Mouse (Mus musculus) liver, embryonic 14.5 days (tissue): ENCODE results near the gene Zfp688. TPM values are rescaled to one million over a fixed set of nuclear protein-coding genes. Genes with fewer than 3 reads are reported as not detected.
A peak's percentile ranks its signal among the peaks of the same experiment; 100 is the strongest.

Experiments used
- ATAC-seq: fragments of 200-750 bp; cut with Nextera tagmentation; 2 replicates; pipeline ENCODE4 v1.8.0; 2017; ENCODE audit warnings: moderate number of reproducible peaks, mild to moderate bottlenecking, moderate library complexity; ENCODE audit not compliant: insufficient read depth
- DNase-seq, 3 experiments: peaks; one replicate each; pipeline ENCODE4 v3.0.0-alpha.2; 2012 to 2013; ENCODE audit warnings: low read depth in 3 of 3, low spot score in 3 of 3
- H3K27ac ChIP-seq: fragments of 300-500 bp; sonication (generic); 2 replicates; pipeline ENCODE4 v1.5.1; 2014; ENCODE audit warnings: moderate library complexity, mild to moderate bottlenecking, control low read depth, inconsistent platforms
- H3K27me3 ChIP-seq: fragments of 300-500 bp; sonication (generic); 2 replicates; pipeline ENCODE4 v1.6.1; 2014; ENCODE audit warnings: mild to moderate bottlenecking, low read length, moderate library complexity; ENCODE audit not compliant: control insufficient read depth, insufficient read depth
- H3K36me3 ChIP-seq: fragments of 300-500 bp; sonication (generic); replicated peaks from 2 replicates; pipeline ENCODE4 v1.6.1; 2014; ENCODE audit warnings: low read depth; ENCODE audit not compliant: control insufficient read depth, insufficient read depth
- H3K4me1 ChIP-seq, 2 experiments: fragments of 200-500 bp in 1 of 2; fragments of 300-500 bp in 1 of 2; sonication (generic) in 1 of 2; replicated peaks; 2 replicates each; pipeline ENCODE4 v1.6.1; 2012 to 2014; ENCODE audit warnings: antibody characterized with exemption in 1 of 2, inconsistent platforms in 1 of 2, low read length in 1 of 2; ENCODE audit not compliant: control insufficient read depth in 2 of 2, insufficient read depth in 2 of 2
- H3K4me2 ChIP-seq: fragments of 300-500 bp; sonication (generic); 2 replicates; pipeline ENCODE4 v1.6.1; 2014; ENCODE audit warnings: low read depth, mild to moderate bottlenecking, control low read depth, moderate library complexity
- H3K4me3 ChIP-seq, 2 experiments: fragments of 200-500 bp in 1 of 2; fragments of 300-500 bp in 1 of 2; sonication (generic) in 1 of 2; 2 replicates each; pipeline ENCODE4 v1.5.1; 2012 to 2014; ENCODE audit warnings: low read depth in 2 of 2, low read length in 2 of 2, mild to moderate bottlenecking in 2 of 2, control low read depth in 1 of 2, inconsistent platforms in 1 of 2, moderate library complexity in 1 of 2; ENCODE audit not compliant: insufficient read depth in 1 of 2
- H3K9ac ChIP-seq: fragments of 300-500 bp; sonication (generic); replicated peaks from 2 replicates; pipeline ENCODE4 v1.6.1; 2014; ENCODE audit warnings: mild to moderate bottlenecking, control low read depth, moderate library complexity
- H3K9me3 ChIP-seq: fragments of 300-500 bp; sonication (generic); 2 replicates; pipeline ENCODE4 v1.6.1; 2016; ENCODE audit warnings: low read length, mixed read lengths; ENCODE audit not compliant: control insufficient read depth
- CTCF ChIP-seq: IDR thresholded peaks from 2 replicates; pipeline ENCODE4 v1.5.1; 2016; ENCODE audit warnings: antibody characterized with exemption, low read depth, control low read depth
- EP300 ChIP-seq: IDR thresholded peaks from 2 replicates; pipeline ENCODE4 v1.6.1; 2016; ENCODE audit warnings: antibody characterized with exemption, low read depth
- WGBS: fragments of 180-500 bp; shearing (Covaris S2); extraction: QIAGEN DNeasy Blood & Tissue Kit; methylation state at CpG from one replicate; pipeline ENCODE4 v1.1.7; 2014; ENCODE audit not compliant: insufficient replicate concordance; 5-methylcytosine and 5-hydroxymethylcytosine counted together
- polyA plus RNA-seq, 2 experiments: library from polyadenylated mRNA; depleted of rRNA in 1 of 2; stranded (reverse) in 1 of 2; unstranded in 1 of 2; fragments of >200 nt; fragmentation: Nextera tagmentation in 1 of 2; extraction: Ambion mirVana in 1 of 2; gene quantifications; 2 replicates each; pipeline versions ENCODE4 v1.2.1 to v1.2.3; 2012 to 2014

Zfp688 gene
- polyA plus RNA-seq, 2 experiments, result 6.5 to 8.8 TPM

DNA sequence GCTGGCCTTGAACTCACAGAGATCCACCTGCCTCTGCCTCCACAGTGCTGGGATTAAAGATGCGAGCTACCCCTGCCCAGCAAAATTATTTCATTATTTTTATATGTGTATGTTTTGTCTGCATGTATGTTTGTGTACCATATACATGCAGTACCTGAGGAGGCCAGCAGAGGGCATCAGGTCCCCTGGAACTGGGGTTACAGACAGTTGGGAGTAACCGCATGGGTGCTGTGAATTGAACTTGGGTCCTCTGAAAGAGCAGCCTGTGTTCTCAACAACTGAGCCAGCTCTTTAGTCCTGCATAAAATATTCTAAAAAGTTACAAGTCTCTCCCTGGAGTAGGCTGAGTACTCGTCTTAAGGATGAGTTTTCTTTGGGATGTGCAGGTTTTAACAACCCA lies 15.9 kb upstream of the Zfp688 start:
- Histone ChIP-seq H3K9me3 (peaks cover 4% of the 10 kb centered on the region), H3K4me3 (no peak overlapping the region), H3K9ac (no peak overlapping the region), H3K36me3 (no peaks in the 10 kb centered on the region), H3K27me3 (peaks cover 1% of the 10 kb centered on the region), H3K4me2 (no peak overlapping the region), H3K27ac (no peak overlapping the region), H3K4me1 (no peaks in the 10 kb centered on the region)
- 80% methylated on average over 3 of the region's 3 CpGs for WGBS
- TF ChIP-seq EP300 (no peak), CTCF (peak; percentile 77)
- no peak for ATAC-seq
- DNase-seq, result no peak

DNA sequence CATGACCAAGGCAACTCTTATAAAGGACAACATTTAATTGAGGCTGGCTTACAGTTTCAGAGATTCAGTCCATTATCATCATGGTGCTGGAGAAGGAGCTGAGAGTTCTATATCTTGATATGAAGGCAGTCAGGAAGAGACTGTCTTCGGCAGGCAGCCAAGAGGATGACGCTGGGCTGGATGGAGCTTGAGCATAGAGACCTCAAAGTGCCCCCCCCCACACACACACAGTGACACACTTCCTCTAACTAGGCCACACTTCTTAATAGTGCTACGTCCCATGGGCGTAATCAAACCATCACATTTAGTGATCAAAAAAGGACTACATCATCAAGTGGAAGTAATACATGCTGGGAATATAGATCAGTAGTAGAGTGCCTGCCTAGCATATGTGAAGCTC lies 13.3 kb upstream of the Zfp688 start:
- no peak for ATAC-seq
- 61% methylated on average over 4 of the region's 4 CpGs for WGBS

DNA sequence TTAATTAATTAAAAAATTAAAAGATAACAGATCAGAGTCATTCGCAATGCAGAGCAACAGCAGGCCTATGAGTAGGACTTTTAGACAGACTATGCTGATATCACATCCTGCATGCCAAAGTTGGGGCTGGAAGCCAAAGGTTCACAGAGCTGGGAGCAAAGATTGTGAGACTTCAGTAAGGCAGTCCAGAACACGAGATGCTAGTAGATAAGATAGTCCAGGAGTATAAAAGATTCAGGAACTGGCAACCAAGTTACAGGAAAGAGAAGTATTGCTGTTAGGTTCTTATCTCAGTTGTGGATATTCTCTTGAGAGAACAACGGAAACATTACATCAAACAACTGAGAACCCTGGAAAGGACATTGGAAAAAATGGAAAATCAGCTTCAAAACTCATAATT lies 4.5 kb upstream of the Zfp688 start:
- H3K36me3 ChIP-seq, result no peaks in the 10 kb centered on the region
- TF ChIP-seq CTCF, result no peak
- no peak for TF ChIP-seq EP300
- no peak overlapping the region for H3K4me2 ChIP-seq
- no peak overlapping the region for H3K27ac ChIP-seq
- 42% methylated on average over 3 of the region's 3 CpGs for WGBS
- DNase-seq, result no peak
- H3K27me3 ChIP-seq, result peaks cover 4% of the 10 kb centered on the region; the same call in 1 of the 2 replicates
- H3K4me3 ChIP-seq, result no peak overlapping the region
- H3K4me1 ChIP-seq, result peaks cover 5 to 11% of the 10 kb centered on the region in 2 experiments; a peak in 2 of 4 replicates
- no peak overlapping the region for H3K9ac ChIP-seq
- no peaks in the 10 kb centered on the region for H3K9me3 ChIP-seq
- ATAC-seq, result no peak

More for the DNA sequence above, 13.3 kb upstream of the Zfp688 start:
- TF ChIP-seq EP300 (no peak), CTCF (no peak)
- Histone ChIP-seq H3K9ac (no peak overlapping the region), H3K36me3 (no peaks in the 10 kb centered on the region), H3K9me3 (peaks cover 4% of the 10 kb centered on the region), H3K4me2 (no peak overlapping the region), H3K27ac (no peak overlapping the region), H3K27me3 (peaks cover 3% of the 10 kb centered on the region), H3K4me3 (no peak overlapping the region), H3K4me1 (no peaks in the 10 kb centered on the region)
- DNase-seq, result no peak

DNA sequence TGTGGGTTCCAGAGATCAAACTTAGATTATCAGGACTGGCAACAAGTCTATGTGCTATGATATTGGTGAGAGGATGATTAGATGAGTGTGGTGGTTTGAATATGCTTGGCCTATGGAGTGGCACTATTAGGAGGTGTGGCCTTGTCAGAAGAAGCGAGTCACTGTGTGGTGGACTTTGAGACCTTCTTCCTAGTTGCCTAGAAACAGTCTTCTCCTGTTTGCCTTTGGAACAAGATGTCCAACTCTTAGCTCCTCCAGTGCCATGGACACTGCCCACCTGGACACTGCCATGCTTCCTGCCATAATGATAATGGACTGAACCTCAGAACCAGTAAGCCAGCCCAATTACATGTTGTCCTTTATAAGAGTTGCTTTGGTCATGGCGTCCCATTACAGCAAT lies 4.0 kb upstream of the Zfp688 start:
- H3K9me3 ChIP-seq, result no peaks in the 10 kb centered on the region
- no peak overlapping the region for H3K4me2 ChIP-seq
- H3K9ac ChIP-seq, result no peak overlapping the region
- no peak overlapping the region for H3K4me3 ChIP-seq
- no peak overlapping the region for H3K27ac ChIP-seq
- peaks cover 4% of the 10 kb centered on the region; the same call in 1 of the 2 replicates for H3K27me3 ChIP-seq
- TF ChIP-seq EP300 (no peak), CTCF (no peak)
- no peak for ATAC-seq
- no peaks in the 10 kb centered on the region for H3K36me3 ChIP-seq
- 75% methylated on average over 2 of the region's 2 CpGs for whole genome bisulfite sequencing
- DNase-seq, result no peak
- H3K4me1 ChIP-seq, result peaks cover 5 to 14% of the 10 kb centered on the region in 2 experiments; a peak in 2 of 4 replicates

DNA sequence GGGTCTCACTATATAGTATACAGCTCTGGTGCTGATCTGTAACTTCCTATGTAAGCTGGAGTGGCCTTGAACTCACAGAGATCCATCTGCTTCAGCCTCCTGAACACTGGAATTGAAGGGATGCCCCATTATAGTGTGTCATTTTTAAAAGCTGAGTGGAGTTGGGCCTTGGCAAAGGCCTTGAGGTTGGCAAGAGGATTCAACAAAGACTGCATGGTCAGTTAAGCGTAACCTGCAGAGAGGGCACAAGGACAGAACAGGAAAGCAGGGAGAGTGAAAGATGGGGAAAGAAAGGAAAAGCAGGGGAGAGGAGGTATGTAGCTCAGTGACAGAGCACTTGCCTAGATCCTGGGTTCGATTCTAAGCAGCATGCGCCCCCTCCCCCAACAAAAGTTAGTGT lies 3.4 kb upstream of the Zfp688 start:
- no peak for TF ChIP-seq CTCF
- TF ChIP-seq EP300, result no peak
- ATAC-seq, result no peak
- no peak overlapping the region for H3K27ac ChIP-seq
- no peak overlapping the region for H3K4me3 ChIP-seq
- H3K36me3 ChIP-seq, result no peaks in the 10 kb centered on the region
- H3K4me1 ChIP-seq, result peaks cover 5 to 15% of the 10 kb centered on the region in 2 experiments; a peak in 2 of 4 replicates
- no peak for DNase-seq
- H3K9me3 ChIP-seq, result no peaks in the 10 kb centered on the region
- H3K4me2 ChIP-seq, result no peak overlapping the region
- peaks cover 4% of the 10 kb centered on the region; the same call in 1 of the 2 replicates for H3K27me3 ChIP-seq
- no peak overlapping the region for H3K9ac ChIP-seq
- WGBS, result 71% methylated on average over 3 of the region's 3 CpGs
